Mouse (Mus musculus): ENCODE results near the gene Tmem108.
"Not testable (repeated sequence)": the region's sequence is repeated elsewhere in the genome, so short reads cannot be mapped to it uniquely, and the experiment has no call there.

Gene Tmem108

DNA sequence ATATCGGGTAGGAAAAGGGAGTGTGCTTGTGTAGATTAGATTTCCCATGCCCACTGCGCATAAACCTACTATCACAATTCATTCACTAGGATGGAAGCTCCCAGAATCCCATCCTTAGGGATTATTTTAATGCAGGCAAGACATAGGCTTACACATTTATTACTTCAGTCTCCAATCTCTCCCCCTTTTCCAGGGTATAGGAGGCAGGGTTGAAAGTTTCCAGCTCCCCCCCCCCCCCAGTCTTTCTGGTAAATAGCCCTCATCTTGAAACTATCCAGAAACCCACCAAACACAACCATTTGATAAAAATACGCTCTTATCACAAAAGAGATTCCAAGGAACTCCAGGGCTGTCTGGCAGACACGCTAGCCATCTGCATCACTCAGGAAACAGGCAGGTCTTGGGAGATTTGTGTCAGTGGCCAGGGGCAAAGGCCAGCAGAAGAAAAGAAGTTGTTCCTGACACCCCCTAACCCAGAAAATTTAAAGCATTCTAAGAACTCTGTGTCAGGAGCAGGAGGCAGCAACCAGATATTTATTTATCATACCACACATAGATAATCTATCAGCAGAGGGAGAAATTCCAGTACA lies 79.8 kb downstream of the Tmem108 start:
- no peak for DNase-seq (ENCODE audit: extremely low read depth, low read depth)

DNA sequence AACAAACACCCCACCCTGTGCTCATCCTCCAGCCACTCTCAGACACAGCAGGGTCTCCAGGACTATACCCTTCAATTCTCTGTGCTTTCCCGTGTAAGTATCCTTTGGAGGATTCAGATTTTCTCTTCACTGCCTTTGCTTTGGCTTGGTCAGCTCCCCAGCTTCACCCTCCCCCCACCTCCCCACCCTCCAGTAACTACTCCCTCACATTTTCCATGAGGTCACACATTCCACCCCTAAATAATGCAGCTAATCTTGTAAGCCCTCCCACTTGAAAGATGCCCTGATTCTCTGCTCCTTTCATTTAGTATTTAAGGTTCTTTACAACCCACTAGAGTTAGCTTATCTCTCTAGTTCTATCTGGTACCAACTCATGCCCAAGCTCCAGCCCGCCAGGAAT lies 82.4 kb downstream of the Tmem108 start:
- DNase-seq (ENCODE audit: extremely low read depth, low read depth): no peak

GRCm38 (mm10) chr9:103678531-103679060 lies 83.0 kb downstream of the Tmem108 start:
- DNase-seq (ENCODE audit: extremely low read depth, low read depth): no peak

GRCm38 (mm10) chr9:103677811-103678210 lies 83.8 kb downstream of the Tmem108 start:
- DNase-seq (ENCODE audit: extremely low read depth, low read depth): no peak

- no peak for DNase-seq (ENCODE audit: extremely low read depth, low read depth)
Observed at GRCm38 (mm10) chr9:103675721-103676480, 85.7 kb downstream of the Tmem108 start.

- no peak for DNase-seq (ENCODE audit: extremely low read depth, low read depth)
Observed at GRCm38 (mm10) chr9:103672881-103673280, 88.8 kb downstream of the Tmem108 start.

DNA sequence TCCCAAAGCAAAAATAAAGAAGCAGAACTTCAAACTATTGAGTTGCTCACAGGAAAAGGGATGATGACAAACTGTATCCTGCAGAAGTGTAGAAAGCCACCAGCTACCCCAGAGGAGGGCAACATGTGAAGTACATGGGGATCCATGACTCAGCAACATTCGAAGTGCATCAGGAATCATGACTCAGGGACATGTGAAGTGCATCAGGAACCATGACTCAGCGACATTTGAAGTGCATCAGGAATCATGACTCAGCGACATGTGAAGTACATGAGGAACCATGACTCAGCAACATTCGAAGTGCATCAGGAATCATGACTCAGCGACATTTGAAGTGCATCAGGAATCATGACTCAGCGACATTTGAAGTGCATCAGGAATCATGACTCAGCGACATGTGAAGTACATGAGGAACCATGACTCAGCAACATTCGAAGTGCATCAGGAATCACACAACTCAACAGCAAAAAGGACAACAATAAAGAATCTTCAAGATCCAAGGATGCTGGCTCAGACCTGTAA lies 91.0 kb downstream of the Tmem108 start:
- not testable (repeated sequence) for DNase-seq (ENCODE audit: extremely low read depth, low read depth)

GRCm38 (mm10) chr9:103668830-103669229 lies 92.8 kb downstream of the Tmem108 start:
- DNase-seq (ENCODE audit: extremely low read depth, low read depth): no peak

DNA sequence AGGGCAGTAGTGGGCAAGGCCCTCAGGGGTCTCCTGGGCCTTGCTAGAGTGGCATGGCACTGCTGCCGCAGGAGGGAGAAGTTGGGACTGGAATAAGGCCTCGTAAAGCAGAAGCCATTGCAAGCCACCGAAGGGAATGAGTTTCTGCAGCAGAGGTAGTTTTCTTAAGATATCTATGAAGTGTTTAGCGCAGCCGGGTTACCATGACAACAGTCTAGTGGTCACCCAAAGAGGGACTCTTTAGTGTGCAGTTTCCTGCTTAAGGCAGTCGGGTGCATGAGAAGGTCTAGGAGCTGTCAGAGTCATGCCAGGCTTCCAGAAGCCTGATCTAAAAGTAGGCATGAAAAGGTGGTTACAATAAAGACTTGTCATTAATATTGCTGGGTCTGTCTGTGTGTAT lies 95.8 kb downstream of the Tmem108 start:
- DNase-seq (ENCODE audit: extremely low read depth, low read depth): no peak

- DNase-seq (ENCODE audit: extremely low read depth, low read depth): no peak
Observed at GRCm38 (mm10) chr9:103664151-103664550, 97.5 kb downstream of the Tmem108 start.

- DNase-seq (ENCODE audit: extremely low read depth, low read depth): no peak
Observed at GRCm38 (mm10) chr9:103661873-103662272, 99.8 kb downstream of the Tmem108 start.

DNA sequence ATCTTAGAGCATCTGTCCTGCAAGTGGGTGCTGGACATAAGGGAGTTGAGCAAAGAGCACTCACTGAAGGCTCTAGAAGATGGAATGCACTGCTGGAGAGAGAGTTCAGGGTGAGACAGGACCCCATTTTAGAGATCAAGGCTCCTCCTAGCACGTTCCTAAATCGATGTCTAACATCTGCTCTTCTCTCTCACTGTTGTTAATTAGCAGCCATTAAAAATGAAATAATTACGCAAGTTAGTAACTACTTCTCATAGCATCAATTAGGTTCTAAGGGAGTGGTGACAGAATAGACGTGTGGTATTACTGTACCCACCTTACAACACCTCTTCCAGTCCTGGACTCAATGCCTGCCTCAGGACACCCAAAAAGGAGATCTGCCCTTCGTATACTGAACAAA lies 103.7 kb downstream of the Tmem108 start:
- DNase-seq (ENCODE audit: extremely low read depth, low read depth): no peak

- DNase-seq (ENCODE audit: extremely low read depth, low read depth): no peak
Observed at GRCm38 (mm10) chr9:103657183-103657975, 104.3 kb downstream of the Tmem108 start.

DNA sequence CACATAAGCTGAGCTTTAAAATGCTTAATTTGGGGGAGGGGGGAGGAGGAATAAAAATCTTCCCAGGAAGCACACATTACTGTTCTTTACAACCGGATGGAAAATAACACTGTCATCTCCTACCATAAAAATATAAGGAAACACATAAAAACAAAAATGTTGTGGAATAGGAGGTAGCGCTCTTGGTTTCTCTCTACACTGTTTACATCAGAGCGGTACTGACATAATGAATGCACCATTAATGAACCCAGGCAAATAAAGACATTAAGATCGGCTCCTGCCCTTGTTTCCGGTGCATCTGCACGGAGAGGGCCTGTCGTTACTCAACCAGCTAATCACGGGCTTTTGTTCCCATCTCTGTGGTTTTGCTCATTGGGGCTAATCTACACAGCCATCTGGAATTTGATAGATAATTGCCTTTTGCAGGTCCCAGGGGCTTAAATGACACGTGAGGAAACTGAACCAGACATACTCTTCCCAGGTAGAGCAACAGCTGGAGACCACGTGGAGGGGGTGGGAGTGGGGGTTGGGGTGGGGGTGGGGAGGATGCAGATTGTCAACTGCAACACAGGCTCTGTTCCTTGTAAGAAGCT lies 107.5 kb downstream of the Tmem108 start:
- DNase-seq (ENCODE audit: extremely low read depth, low read depth): no peak

DNA sequence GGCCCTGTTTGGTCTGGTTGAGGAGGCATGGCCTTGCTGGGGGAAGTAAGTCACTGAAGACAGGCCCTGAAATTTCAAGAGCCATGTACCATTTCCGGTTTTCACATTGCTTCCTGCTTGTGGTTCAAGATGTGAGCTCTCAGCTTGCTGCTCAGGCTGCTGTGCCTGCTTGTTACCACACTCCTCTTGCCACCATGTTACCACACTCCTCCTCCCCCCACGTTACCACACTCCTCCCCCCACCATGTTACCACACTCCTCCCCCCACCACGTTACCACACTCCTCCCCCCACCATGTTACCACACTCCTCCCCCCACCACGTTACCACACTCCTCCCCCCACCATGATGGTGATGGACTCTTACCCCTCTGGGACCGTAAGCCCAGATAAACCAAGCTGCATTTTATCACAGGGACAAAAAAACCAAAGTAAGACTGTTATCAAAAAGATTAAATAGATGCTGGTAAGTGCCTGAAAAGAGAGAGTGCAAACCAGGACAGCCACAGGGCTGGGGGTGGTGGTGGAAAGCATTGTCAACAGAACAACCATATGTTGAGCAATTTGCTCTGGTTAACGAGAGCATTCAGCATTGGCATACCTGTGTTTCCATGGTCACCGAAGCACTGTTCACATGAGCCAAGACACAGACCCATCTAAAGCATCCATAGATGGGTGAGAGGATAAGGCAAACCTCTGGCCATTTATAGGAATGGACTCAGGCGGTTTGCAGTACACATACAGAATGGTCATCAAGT lies 109.3 kb downstream of the Tmem108 start:
- DNase-seq (ENCODE audit: extremely low read depth, low read depth): no peak

GRCm38 (mm10) chr9:103646605-103647004 lies 115.0 kb downstream of the Tmem108 start:
- DNase-seq (ENCODE audit: extremely low read depth, low read depth): no peak

GRCm38 (mm10) chr9:103645724-103646123 lies 115.9 kb downstream of the Tmem108 start:
- no peak for DNase-seq (ENCODE audit: extremely low read depth, low read depth)

DNA sequence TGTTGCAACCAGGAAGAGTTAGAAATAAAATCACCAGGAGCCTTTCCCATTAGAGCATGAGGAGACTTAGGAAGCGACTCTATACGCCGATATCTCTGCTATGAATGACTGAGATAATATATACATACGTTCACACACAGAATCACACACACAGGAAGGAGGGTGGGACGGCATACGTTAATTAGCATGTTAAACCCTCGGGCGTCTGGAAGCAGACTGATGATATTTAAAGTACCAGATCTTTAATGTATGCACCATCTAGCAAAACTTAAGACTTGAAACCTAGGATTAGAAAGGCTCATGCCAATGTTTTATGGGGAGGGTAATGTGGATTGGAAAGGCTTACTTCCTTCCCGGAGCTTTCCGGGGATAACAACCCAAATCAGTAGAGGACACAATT lies 119.3 kb downstream of the Tmem108 start:
- DNase-seq (ENCODE audit: extremely low read depth, low read depth): no peak

DNA sequence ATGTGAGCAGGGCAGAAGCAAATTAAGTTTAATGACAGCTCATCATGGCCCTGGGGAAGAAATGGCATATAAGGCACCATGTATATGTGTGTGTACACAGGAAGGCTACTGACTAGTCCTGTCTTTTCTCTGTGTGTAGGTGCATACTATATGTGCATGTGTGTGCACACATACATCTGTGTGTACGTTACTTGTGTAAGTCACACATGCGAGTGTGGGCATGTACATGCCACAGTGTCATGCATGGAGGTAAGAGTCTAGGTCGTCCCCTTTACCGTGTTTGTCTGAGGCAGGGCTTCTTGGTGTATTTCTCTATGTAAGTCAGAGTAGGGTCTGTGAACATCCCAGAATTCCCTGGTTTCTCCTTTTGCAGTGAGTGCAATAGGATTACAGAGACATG lies 120.3 kb downstream of the Tmem108 start:
- DNase-seq (ENCODE audit: extremely low read depth, low read depth): no peak

- no peak for DNase-seq (ENCODE audit: extremely low read depth, low read depth)
Observed at GRCm38 (mm10) chr9:103639413-103639812, 122.2 kb downstream of the Tmem108 start.

DNA sequence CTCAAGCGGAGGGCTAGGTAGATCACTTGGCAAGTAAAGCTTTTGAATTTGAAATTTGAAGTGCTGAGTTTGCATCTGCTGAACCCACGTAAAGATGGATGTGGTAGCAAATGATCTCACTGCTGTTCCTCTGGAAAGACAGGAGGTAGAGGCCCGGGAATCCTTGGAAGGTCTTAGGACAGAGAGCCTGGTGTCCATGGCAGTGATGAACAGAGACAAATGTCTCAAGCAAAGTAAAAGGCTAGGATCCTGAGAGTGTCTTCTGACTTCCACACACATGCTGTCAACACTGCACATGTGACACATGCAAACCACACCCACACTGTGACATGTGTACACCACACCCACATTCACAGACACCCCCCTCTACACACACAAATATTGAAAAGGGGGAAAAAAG lies 124.2 kb downstream of the Tmem108 start:
- no peak for DNase-seq (ENCODE audit: extremely low read depth, low read depth)

Measured in MEL-GATA-1-ER (cell line).